Mouse (Mus musculus): ENCODE data around the gene Actg1. TPM values are rescaled to one million over a fixed set of nuclear protein-coding genes. Genes with fewer than 3 reads are reported as not detected.
"Not testable (repeated sequence)": the region's sequence is repeated elsewhere in the genome, so short reads cannot be mapped to it uniquely, and the experiment has no call there.

Gene Actg1
- total RNA-seq, 2 experiments from 2014 or later, result 330 to 597 TPM

GRCm38 (mm10) chr11:120362891-120363290, 14.5 kb upstream of the Actg1 start:
- ATAC-seq (replicated peaks; ENCODE audit: low FRiP score, poor library complexity, severe bottlenecking), result no peak

GRCm38 (mm10) chr11:120361295-120361694, 13.0 kb upstream of the Actg1 start, which contains the start of gene Fscn2:
Gene Fscn2, plus strand, starts transcription at chr11:120361534.
- ATAC-seq (replicated peaks; ENCODE audit: low FRiP score, poor library complexity, severe bottlenecking), result no peak

GRCm38 (mm10) chr11:120360755-120361154, 12.4 kb upstream of the Actg1 start:
- ATAC-seq (replicated peaks; ENCODE audit: low FRiP score, poor library complexity, severe bottlenecking), result no peak

- ATAC-seq (replicated peaks; ENCODE audit: low FRiP score, poor library complexity, severe bottlenecking), result no peak
These were observed 11.7 kb upstream of the Actg1 start for GRCm38 (mm10) chr11:120360062-120360461.

GRCm38 (mm10) chr11:120359391-120359790, 11.0 kb upstream of the Actg1 start:
- ATAC-seq (replicated peaks; ENCODE audit: low FRiP score, poor library complexity, severe bottlenecking), result no peak

GRCm38 (mm10) chr11:120357791-120358401, 9.6 kb upstream of the Actg1 start:
- no peak for ATAC-seq (replicated peaks; ENCODE audit: low FRiP score, poor library complexity, severe bottlenecking)

- no peak for ATAC-seq (replicated peaks; ENCODE audit: low FRiP score, poor library complexity, severe bottlenecking)
These were observed 8.6 kb upstream of the Actg1 start for GRCm38 (mm10) chr11:120356900-120357299.

- ATAC-seq (replicated peaks; ENCODE audit: low FRiP score, poor library complexity, severe bottlenecking), result no peak
These were observed 8.0 kb upstream of the Actg1 start for GRCm38 (mm10) chr11:120356319-120356840.

- ATAC-seq (replicated peaks; ENCODE audit: low FRiP score, poor library complexity, severe bottlenecking), result peak; percentile 2; the same call in 1 of the 2 replicates
These were observed 7.1 kb upstream of the Actg1 start for GRCm38 (mm10) chr11:120355277-120356039.

GRCm38 (mm10) chr11:120354304-120355276, 6.2 kb upstream of the Actg1 start:
- ATAC-seq (replicated peaks; ENCODE audit: low FRiP score, poor library complexity, severe bottlenecking), result peak; percentile 56

- peak; percentile 84 for ATAC-seq (replicated peaks; ENCODE audit: low FRiP score, poor library complexity, severe bottlenecking)
These were observed 5.4 kb upstream of the Actg1 start for GRCm38 (mm10) chr11:120353500-120354303.

GRCm38 (mm10) chr11:120352571-120353290, 4.4 kb upstream of the Actg1 start:
- ATAC-seq (replicated peaks; ENCODE audit: low FRiP score, poor library complexity, severe bottlenecking), result no peak

- not testable (repeated sequence) for ATAC-seq (replicated peaks; ENCODE audit: low FRiP score, poor library complexity, severe bottlenecking)
These were observed 3.7 kb upstream of the Actg1 start for GRCm38 (mm10) chr11:120352093-120352350.

GRCm38 (mm10) chr11:120351250-120352092, 3.1 kb upstream of the Actg1 start:
- no peak for ATAC-seq (replicated peaks; ENCODE audit: low FRiP score, poor library complexity, severe bottlenecking)

GRCm38 (mm10) chr11:120350711-120351110, 2.4 kb upstream of the Actg1 start:
- no peak for ATAC-seq (replicated peaks; ENCODE audit: low FRiP score, poor library complexity, severe bottlenecking)

- ATAC-seq (replicated peaks; ENCODE audit: low FRiP score, poor library complexity, severe bottlenecking), result peak; percentile 16; the same call in 1 of the 2 replicates
These were observed 1.8 kb upstream of the Actg1 start for GRCm38 (mm10) chr11:120349986-120350702.

GRCm38 (mm10) chr11:120349371-120349985, 1.1 kb upstream of the Actg1 start:
- no peak for ATAC-seq (replicated peaks; ENCODE audit: low FRiP score, poor library complexity, severe bottlenecking)
